Mouse (Mus musculus): ENCODE measurements around the gene Spty2d1. TPM values are rescaled to one million over a fixed set of nuclear protein-coding genes. Genes with fewer than 3 reads are reported as not detected.
"Not testable (repeated sequence)": the region's sequence is repeated elsewhere in the genome, so short reads cannot be mapped to it uniquely, and the experiment has no call there.

Spty2d1 gene
- polyA plus RNA-seq, 1 experiment from 2014 or later = 19.4 TPM

- Histone ChIP-seq H3K4me1 (peaks cover 29% of the 10 kb centered on the region), H3K4me3 (replicated peaks) (no peak overlapping the region), H3K36me3 (peaks cover 30% of the 10 kb centered on the region), H3K9me3 (replicated peaks) (no peaks in the 10 kb centered on the region), H3K27ac (0 out of 2 replicates have a peak overlapping the region, but pooled peaks have one; percentile 24), H3K4me2 (no peak overlapping the region), H3K27me3 (no peaks in the 10 kb centered on the region), H3K9ac (no peak overlapping the region)
- WGBS = 71% methylated on average over 5 of the region's 5 CpGs
- no peak for ATAC-seq (replicated peaks; ENCODE audit: low FRiP score)
Measured at GRCm38 (mm10) chr7:47001125-47001899, 6.9 kb downstream of the Spty2d1 start.

GRCm38 (mm10) chr7:47000644-47000983 is 7.6 kb downstream of the Spty2d1 start:
- Histone ChIP-seq H3K9me3 (replicated peaks) (no peaks in the 10 kb centered on the region), H3K4me1 (peaks cover 28% of the 10 kb centered on the region), H3K9ac (no peak overlapping the region), H3K27me3 (no peaks in the 10 kb centered on the region), H3K4me3 (replicated peaks) (no peak overlapping the region), H3K36me3 (peaks cover 36% of the 10 kb centered on the region), H3K27ac (no peak overlapping the region), H3K4me2 (no peak overlapping the region)
- WGBS = 43% methylated on average over 3 of the region's 3 CpGs
- ATAC-seq (replicated peaks; ENCODE audit: low FRiP score) = peak; percentile 82

- Histone ChIP-seq H3K4me2 (no peak overlapping the region), H3K27ac (no peak overlapping the region), H3K4me1 (peaks cover 24% of the 10 kb centered on the region), H3K9me3 (replicated peaks) (no peaks in the 10 kb centered on the region), H3K36me3 (peaks cover 41% of the 10 kb centered on the region), H3K9ac (no peak overlapping the region), H3K4me3 (replicated peaks) (no peak overlapping the region), H3K27me3 (no peaks in the 10 kb centered on the region)
- WGBS = 71% methylated on average over 8 of the region's 8 CpGs
- no peak for ATAC-seq (replicated peaks; ENCODE audit: low FRiP score)
Measured at GRCm38 (mm10) chr7:46999983-47000643, 8.1 kb downstream of the Spty2d1 start.

GRCm38 (mm10) chr7:46998942-46999341 is 9.3 kb downstream of the Spty2d1 start:
- H3K4me3 ChIP-seq (replicated peaks) = no peak overlapping the region
- H3K27ac ChIP-seq = no peak overlapping the region
- H3K36me3 ChIP-seq = peaks cover 53% of the 10 kb centered on the region
- H3K4me1 ChIP-seq = peaks cover 20% of the 10 kb centered on the region
- H3K9me3 ChIP-seq (replicated peaks) = no peaks in the 10 kb centered on the region
- no peak overlapping the region for H3K9ac ChIP-seq
- H3K4me2 ChIP-seq = no peak overlapping the region
- no peak for ATAC-seq (replicated peaks; ENCODE audit: low FRiP score)
- H3K27me3 ChIP-seq = no peaks in the 10 kb centered on the region
- 95% methylated on average over 2 of the region's 2 CpGs for WGBS

GRCm38 (mm10) chr7:46997644-46998395 is 10.4 kb downstream of the Spty2d1 start:
- H3K27ac ChIP-seq = no peak overlapping the region
- no peaks in the 10 kb centered on the region for H3K27me3 ChIP-seq
- H3K9me3 ChIP-seq (replicated peaks) = no peaks in the 10 kb centered on the region
- H3K36me3 ChIP-seq = peaks cover 63% of the 10 kb centered on the region
- H3K4me1 ChIP-seq = peaks cover 20% of the 10 kb centered on the region
- no peak overlapping the region for H3K4me2 ChIP-seq
- ATAC-seq (replicated peaks; ENCODE audit: low FRiP score) = no peak
- H3K9ac ChIP-seq = no peak overlapping the region
- WGBS = 86% methylated on average over 21 of the region's 21 CpGs
- H3K4me3 ChIP-seq (replicated peaks) = no peak overlapping the region

GRCm38 (mm10) chr7:46997008-46997407 is 11.2 kb downstream of the Spty2d1 start:
- Histone ChIP-seq H3K9ac (no peak overlapping the region), H3K36me3 (peaks cover 68% of the 10 kb centered on the region), H3K4me3 (replicated peaks) (no peak overlapping the region), H3K9me3 (replicated peaks) (no peaks in the 10 kb centered on the region), H3K4me2 (no peak overlapping the region), H3K27me3 (no peaks in the 10 kb centered on the region), H3K27ac (no peak overlapping the region), H3K4me1 (peaks cover 16% of the 10 kb centered on the region)
- ATAC-seq (replicated peaks; ENCODE audit: low FRiP score) = no peak
- WGBS = 89% methylated on average over 4 of the region's 4 CpGs

- Histone ChIP-seq H3K9me3 (replicated peaks) (no peaks in the 10 kb centered on the region), H3K27ac (no peak overlapping the region), H3K4me3 (replicated peaks) (no peak overlapping the region), H3K4me1 (peaks cover 7% of the 10 kb centered on the region; the same call in 1 of the 2 replicates), H3K4me2 (no peak overlapping the region), H3K27me3 (no peaks in the 10 kb centered on the region), H3K36me3 (peaks cover 81% of the 10 kb centered on the region), H3K9ac (no peak overlapping the region)
- no peak for ATAC-seq (replicated peaks; ENCODE audit: low FRiP score)
- 94% methylated on average over 3 of the region's 3 CpGs for WGBS
Measured at GRCm38 (mm10) chr7:46995558-46995957, 12.7 kb downstream of the Spty2d1 start.

GRCm38 (mm10) chr7:46993079-46993478 is 15.1 kb downstream of the Spty2d1 start:
- H3K9me3 ChIP-seq (replicated peaks) = no peaks in the 10 kb centered on the region

GRCm38 (mm10) chr7:46989387-46989786 is 18.8 kb downstream of the Spty2d1 start:
- not testable (repeated sequence) for H3K4me2 ChIP-seq; H3K9me3 ChIP-seq (replicated peaks); ATAC-seq (replicated peaks; ENCODE audit: low FRiP score); H3K27me3 ChIP-seq; H3K4me3 ChIP-seq (replicated peaks); H3K9ac ChIP-seq; H3K27ac ChIP-seq
- H3K4me1 ChIP-seq = peaks cover 16% of the 10 kb centered on the region
- 84% methylated on average over 4 of the region's 4 CpGs for WGBS
- H3K36me3 ChIP-seq = peaks cover 36% of the 10 kb centered on the region

More at GRCm38 (mm10) chr7:46993079-46993478, 15.1 kb downstream of the Spty2d1 start:
- Histone ChIP-seq H3K27ac (no peak overlapping the region), H3K4me2 (no peak overlapping the region), H3K4me3 (replicated peaks) (no peak overlapping the region), H3K4me1 (no peaks in the 10 kb centered on the region), H3K36me3 (peaks cover 70% of the 10 kb centered on the region), H3K9ac (no peak overlapping the region), H3K27me3 (no peaks in the 10 kb centered on the region)
- 64% methylated on average over 8 of the region's 8 CpGs for WGBS
- ATAC-seq (replicated peaks; ENCODE audit: low FRiP score) = no peak

GRCm38 (mm10) chr7:46987073-46987472 is 21.1 kb downstream of the Spty2d1 start:
- WGBS = 34% methylated on average over 2 of the region's 2 CpGs
- no peaks in the 10 kb centered on the region for H3K9me3 ChIP-seq (replicated peaks)
- H3K9ac ChIP-seq = no peak overlapping the region
- ATAC-seq (replicated peaks; ENCODE audit: low FRiP score) = peak; percentile 49; the same call in 1 of the 2 replicates
- 0 out of 2 replicates have a peak overlapping the region, but pooled peaks have one; percentile 48 for H3K27ac ChIP-seq
- no peak overlapping the region for H3K4me2 ChIP-seq
- H3K27me3 ChIP-seq = no peaks in the 10 kb centered on the region
- H3K36me3 ChIP-seq = peaks cover 16% of the 10 kb centered on the region
- H3K4me3 ChIP-seq (replicated peaks) = no peak overlapping the region
- H3K4me1 ChIP-seq = peaks cover 16% of the 10 kb centered on the region

- Histone ChIP-seq H3K4me2 (no peak overlapping the region), H3K9me3 (replicated peaks) (no peaks in the 10 kb centered on the region), H3K4me3 (replicated peaks) (no peak overlapping the region), H3K4me1 (peaks cover 16% of the 10 kb centered on the region), H3K27me3 (no peaks in the 10 kb centered on the region), H3K9ac (no peak overlapping the region), H3K27ac (peak overlapping the region; percentile 48; the same call in 1 of the 2 replicates), H3K36me3 (peaks cover 12% of the 10 kb centered on the region)
- no peak; the same call in 1 of the 2 replicates for ATAC-seq (replicated peaks; ENCODE audit: low FRiP score)
- 35% methylated on average over 5 of the region's 5 CpGs for WGBS
Measured at GRCm38 (mm10) chr7:46986646-46987045, 21.6 kb downstream of the Spty2d1 start.

Data from kidney, embryonic 15.5 days (tissue).